Mouse (Mus musculus): ENCODE results near the gene Inhbe.

- no peak for TF ChIP-seq CTCF (conservative IDR thresholded peaks at IDR 0.05; ENCODE audit: low read length)
- no peak for TF ChIP-seq NANOG (IDR thresholded peaks at IDR 0.05; ENCODE audit: borderline replicate concordance, low read length)
- TF ChIP-seq POU5F1 (IDR thresholded peaks at IDR 0.05; ENCODE audit: borderline replicate concordance, low read length) = no peak
Measured at GRCm38 (mm10) chr10:127326828-127327227, 27.4 kb downstream of the Inhbe start.

All from E14TG2a.4 (cell line).